Mouse (Mus musculus) small intestine, adult 2 months (tissue): ENCODE results near the gene Ecd.

Experiments
- CTCF ChIP-seq: fragments of 200-500 bp; IDR thresholded peaks from 2 replicates; pipeline ENCODE4 v1.5.1; 2012; ENCODE audit warnings: low read depth, mild to moderate bottlenecking, control low read depth, inconsistent platforms, low read length, moderate library complexity, mixed read lengths; ENCODE audit not compliant: insufficient replicate concordance, insufficient read length; ENCODE audit errors: extremely low read depth
- POLR2A ChIP-seq: fragments of 200-500 bp; IDR thresholded peaks from 2 replicates; pipeline ENCODE4 v1.6.1; 2012; ENCODE audit warnings: low read depth, mild to moderate bottlenecking, control low read depth, inconsistent platforms, low read length, moderate library complexity

- TF ChIP-seq POLR2A (no peak), CTCF (no peak)
These were observed 405 bp downstream of the Ecd start for GRCm38 (mm10) chr14:20347441-20347990.
